Mouse (Mus musculus) cortical plate, adult 2 months (tissue): Measurements from ENCODE around the gene Morn5. TPM values are rescaled to one million over a fixed set of nuclear protein-coding genes. Genes with fewer than 3 reads are reported as not detected.

Source experiments
- H3K27ac ChIP-seq: fragments of 200-500 bp; 2 replicates; pipeline ENCODE4 v1.5.1; 2012; ENCODE audit warnings: low read length, control low read depth, inconsistent platforms; ENCODE audit not compliant: insufficient read depth
- H3K4me1 ChIP-seq: fragments of 200-500 bp; 2 replicates; pipeline ENCODE4 v1.6.1; 2011; ENCODE audit warnings: low read length; ENCODE audit not compliant: control insufficient read depth, insufficient read depth
- H3K4me3 ChIP-seq: fragments of 200-500 bp; 2 replicates; pipeline ENCODE4 v1.5.1; 2011; ENCODE audit warnings: mild to moderate bottlenecking, low read length, control low read depth; ENCODE audit not compliant: insufficient read depth
- CTCF ChIP-seq: fragments of 200-500 bp; IDR thresholded peaks from 2 replicates; pipeline ENCODE4 v1.5.1; 2011; ENCODE audit warnings: mild to moderate bottlenecking, control low read depth, low read length; ENCODE audit not compliant: insufficient read depth; ENCODE audit errors: extremely low read depth
- POLR2A ChIP-seq: fragments of 200-500 bp; IDR thresholded peaks from 2 replicates; pipeline ENCODE4 v1.6.1; 2011; ENCODE audit warnings: mild to moderate bottlenecking, low read length, control low read depth; ENCODE audit not compliant: insufficient read depth; ENCODE audit errors: extremely low read depth
- polyA plus RNA-seq: library from polyadenylated mRNA; depleted of rRNA; stranded (reverse); fragments of >200 nt; gene quantifications from 2 replicates; pipeline ENCODE4 v1.2.3, GENCODE M21; 2012; rRNA removed

Gene Morn5
- 1.8 and 2.2 TPM in 2 replicates for polyA plus RNA-seq

- Histone ChIP-seq H3K4me3 (peak within 1 kb of the TSS; percentile 71), H3K27ac (no peak within 1 kb of the TSS), H3K4me1 (peaks cover 3% of the 10 kb centered on the region; the same call in 1 of the 2 replicates)
- TF ChIP-seq CTCF (no peak), POLR2A (peak; percentile 77; the same call in 1 of the 2 replicates)
Observed at GRCm38 (mm10) chr2:36048748-36049566, at the start of gene Morn5, which contains the start of gene Ndufa8. Gene Morn5 (plus strand): TSS chr2:36049458. Gene Ndufa8 (minus strand): TSS chr2:36049406.

DNA sequence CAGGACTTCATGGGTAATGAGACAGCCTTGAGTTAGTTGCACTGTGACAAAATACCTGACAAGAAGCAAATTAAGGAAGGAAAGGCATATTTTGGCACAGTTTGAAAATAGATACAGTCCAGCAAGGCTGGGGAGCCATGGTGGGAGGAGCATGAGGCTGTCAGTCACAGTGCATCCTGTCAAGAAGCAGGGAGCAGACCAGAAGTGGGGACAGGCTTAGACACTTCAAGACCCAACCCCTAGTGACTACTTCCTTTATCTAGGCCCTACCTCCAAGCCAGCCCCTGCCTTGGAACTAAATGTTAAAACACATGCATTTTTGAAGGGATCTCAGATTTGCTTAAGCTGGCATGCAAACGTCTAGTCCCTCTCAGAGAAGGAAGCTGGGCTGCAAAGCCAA lies 48.9 kb upstream of the Morn5 start:
- H3K4me3 ChIP-seq, result no peak overlapping the region
- H3K27ac ChIP-seq, result no peak overlapping the region
- TF ChIP-seq POLR2A (no peak), CTCF (no peak)
- H3K4me1 ChIP-seq, result no peaks in the 10 kb centered on the region

DNA sequence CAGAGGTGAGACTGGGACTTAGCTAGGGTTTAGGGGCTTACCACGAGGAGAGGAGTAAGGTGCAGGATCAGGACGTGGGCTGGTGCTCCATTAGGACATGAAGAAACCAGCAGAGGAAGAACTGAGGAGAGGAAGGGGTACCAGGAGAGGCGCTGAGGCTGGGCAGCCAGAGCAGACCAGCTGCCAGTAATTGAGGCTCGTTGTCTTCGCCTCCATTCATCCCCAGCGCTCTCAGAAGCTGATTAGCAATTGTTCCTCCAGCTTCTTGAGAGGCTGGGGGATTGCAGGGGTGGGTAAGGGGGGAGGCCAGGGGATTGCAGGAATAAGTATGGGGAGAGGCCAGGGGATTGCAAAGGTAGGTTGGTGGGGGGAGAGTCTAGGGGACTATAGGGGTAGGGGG lies 47.1 kb upstream of the Morn5 start:
- Histone ChIP-seq H3K4me1 (no peaks in the 10 kb centered on the region), H3K4me3 (no peak overlapping the region), H3K27ac (no peak overlapping the region)
- TF ChIP-seq POLR2A (no peak), CTCF (no peak)

DNA sequence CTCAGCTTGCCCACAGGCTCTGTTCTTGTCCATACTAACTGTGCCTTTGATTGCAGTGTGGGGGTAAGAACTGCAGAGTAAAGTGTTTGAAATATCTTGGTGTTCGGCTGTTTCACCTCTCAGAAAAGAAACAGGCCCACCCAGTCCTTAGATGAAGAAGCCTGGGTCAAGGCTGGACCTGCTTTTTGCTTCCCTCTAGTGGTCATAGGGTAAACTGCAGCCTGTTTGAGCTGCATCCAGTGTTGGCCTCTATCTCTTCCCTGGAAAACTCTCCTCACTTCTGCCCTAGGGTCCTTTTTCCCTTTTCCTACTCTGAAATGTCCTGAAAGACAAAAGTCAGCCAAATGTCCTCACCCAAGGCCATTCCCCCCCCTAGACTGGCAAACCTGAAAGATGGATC lies 41.2 kb upstream of the Morn5 start:
- Histone ChIP-seq H3K27ac (no peak overlapping the region), H3K4me3 (no peak overlapping the region), H3K4me1 (peaks cover 3% of the 10 kb centered on the region; the same call in 1 of the 2 replicates)
- TF ChIP-seq POLR2A (no peak), CTCF (peak; percentile 86)

GRCm38 (mm10) chr2:36009386-36009785 lies 39.9 kb upstream of the Morn5 start:
- TF ChIP-seq POLR2A (no peak), CTCF (peak; percentile 79)
- no peak overlapping the region for H3K27ac ChIP-seq
- peaks cover 3% of the 10 kb centered on the region; the same call in 1 of the 2 replicates for H3K4me1 ChIP-seq
- no peak overlapping the region for H3K4me3 ChIP-seq

GRCm38 (mm10) chr2:36010579-36010978 lies 38.7 kb upstream of the Morn5 start:
- Histone ChIP-seq H3K27ac (no peak overlapping the region), H3K4me1 (peaks cover 3% of the 10 kb centered on the region; the same call in 1 of the 2 replicates), H3K4me3 (no peak overlapping the region)
- TF ChIP-seq POLR2A (no peak), CTCF (no peak)

GRCm38 (mm10) chr2:36011331-36011825 lies 37.9 kb upstream of the Morn5 start:
- no peak overlapping the region for H3K27ac ChIP-seq

GRCm38 (mm10) chr2:36013010-36013409 lies 36.2 kb upstream of the Morn5 start:
- H3K4me3 ChIP-seq, result no peak overlapping the region
- H3K4me1 ChIP-seq, result peaks cover 3% of the 10 kb centered on the region; the same call in 1 of the 2 replicates
- H3K27ac ChIP-seq, result no peak overlapping the region
- TF ChIP-seq CTCF, result no peak

More at GRCm38 (mm10) chr2:36011331-36011825, 37.9 kb upstream of the Morn5 start:
- no peak for TF ChIP-seq POLR2A
- H3K4me3 ChIP-seq, result peak overlapping the region; percentile 37
- peaks cover 3% of the 10 kb centered on the region; the same call in 1 of the 2 replicates for H3K4me1 ChIP-seq

DNA sequence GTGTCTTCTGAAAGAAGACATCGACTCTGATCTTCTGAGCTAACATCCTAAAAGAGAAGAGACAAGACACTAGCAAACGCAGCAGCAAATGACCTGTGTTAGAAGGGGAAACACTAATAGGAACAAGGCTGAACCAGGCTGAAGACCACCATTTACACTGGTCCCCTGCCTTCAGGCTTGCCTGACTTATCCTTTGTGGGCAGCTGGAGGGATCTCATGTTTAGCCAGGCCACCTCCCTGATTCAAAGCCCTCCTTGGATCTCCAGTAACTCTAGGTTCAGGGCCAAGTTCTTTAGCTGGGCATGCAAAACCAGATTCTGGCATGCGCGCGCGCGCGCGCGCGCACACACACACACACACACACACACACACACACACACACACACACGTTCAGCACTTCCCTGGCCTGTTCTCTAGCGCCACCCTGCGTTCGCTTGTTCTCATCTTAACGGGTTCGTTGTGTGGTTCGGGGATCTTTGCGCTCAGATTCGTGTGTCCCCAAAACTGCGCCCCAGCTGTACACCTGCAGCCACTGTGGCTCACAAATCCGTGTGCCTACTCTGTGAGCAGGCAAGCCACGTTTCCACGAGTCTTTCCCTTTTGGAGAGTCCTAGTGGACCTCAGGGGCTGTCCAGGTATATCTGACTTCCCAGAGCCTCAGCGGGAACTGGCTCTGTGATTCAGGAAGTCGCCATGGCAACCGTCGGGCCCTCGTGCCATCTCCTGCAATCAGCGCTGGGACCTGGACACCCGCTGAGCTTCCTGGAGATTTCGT lies 27.7 kb upstream of the Morn5 start:
- Histone ChIP-seq H3K4me1 (peaks cover 2% of the 10 kb centered on the region; the same call in 1 of the 2 replicates), H3K4me3 (peak overlapping the region; percentile 22), H3K27ac (no peak overlapping the region)
- peak; percentile 76 for TF ChIP-seq CTCF
- TF ChIP-seq POLR2A, result no peak
